In the genomic region with DNA sequence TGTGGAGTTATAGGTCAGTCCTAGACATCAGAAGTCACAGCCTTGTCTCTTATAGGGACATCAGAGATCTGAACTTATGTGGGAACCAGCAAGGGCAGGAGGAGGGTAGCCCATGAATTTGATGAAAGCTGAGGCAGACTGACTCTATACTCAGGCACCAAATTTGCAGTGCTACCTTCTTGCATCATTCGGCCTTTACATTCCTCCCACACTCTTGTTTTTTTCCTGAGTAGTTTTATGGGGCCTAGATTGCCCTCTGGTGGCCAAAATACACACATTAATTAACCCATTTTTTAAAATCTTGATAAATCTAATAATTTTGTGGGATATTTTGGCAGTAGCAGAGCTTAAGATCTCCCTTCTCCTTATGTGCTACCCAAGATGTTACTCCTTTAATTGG, we compare ENCODE assay signal across 10 mouse cellular contexts.
DNase-seq lines count a peak whose midpoint lies in the region; ATAC-seq lines count a peak whose summit lies in the region.
"Had no signal": no experiment of that assay in that cellular context is flagged by ENCODE, and none has a peak within 500 bp of the region (broad histone marks: within the 10 kb centered on the region; RNA-seq: fewer than 3 reads in every experiment).

No protein-coding gene starts in this region.

- no peak overlapping the region for H3K27ac ChIP-seq in midbrain, embryonic 11.5 days (ENCODE audit: low read depth, low read length)
- H3K27ac ChIP-seq in midbrain, embryonic 10.5 days (replicated peaks), result no peak overlapping the region
- H3K27ac ChIP-seq: hindbrain, embryonic 12.5 days; lung, embryonic 15.5 days had no signal

- WGBS in midbrain, embryonic 11.5 days, result 94% methylated on average over 1 of the region's 1 CpGs
- 65% methylated on average over 1 of the region's 1 CpGs for WGBS in midbrain, embryonic 10.5 days

- H3K9me3 ChIP-seq in midbrain, embryonic 11.5 days (ENCODE audit: control insufficient read depth, low read length), result no peaks in the 10 kb centered on the region
- H3K9me3 ChIP-seq in midbrain, embryonic 10.5 days (replicated peaks), result no peaks in the 10 kb centered on the region
- H3K9me3 ChIP-seq: hindbrain, embryonic 12.5 days; lung, embryonic 15.5 days had no signal

- no peaks in the 10 kb centered on the region for H3K27me3 ChIP-seq in midbrain, embryonic 11.5 days (ENCODE audit: control insufficient read depth, insufficient read depth, low read length)
- H3K27me3 ChIP-seq in midbrain, embryonic 10.5 days (ENCODE audit: low read depth, poor library complexity, severe bottlenecking), result no peaks in the 10 kb centered on the region
- H3K27me3 ChIP-seq: hindbrain, embryonic 12.5 days; lung, embryonic 15.5 days had no signal

- H3K4me1 ChIP-seq in midbrain, embryonic 11.5 days (ENCODE audit: control insufficient read depth, insufficient read depth, low read length), result no peaks in the 10 kb centered on the region
- no peaks in the 10 kb centered on the region for H3K4me1 ChIP-seq in midbrain, embryonic 10.5 days
- H3K4me1 ChIP-seq: hindbrain, embryonic 12.5 days; lung, embryonic 15.5 days had no signal

- no peak overlapping the region for H3K4me2 ChIP-seq in midbrain, embryonic 11.5 days
- H3K4me2 ChIP-seq: hindbrain, embryonic 12.5 days; lung, embryonic 15.5 days had no signal

- DNase-seq in heart, adult 11 months, result peak; percentile 48
- DNase-seq in heart, adult 9 months (ENCODE audit: low spot score in 2 of 2), result no peak
- peak; percentile 84 for DNase-seq in midbrain, embryonic 11.5 days (ENCODE audit: low spot score, missing footprints)
- no peak for DNase-seq in midbrain, embryonic 10.5 days (ENCODE audit: low spot score)
- DNase-seq in cerebellum, adult 9-11 months, result peak; percentile 49
- peak; percentile 8 for DNase-seq in retina, postnatal 7 days (ENCODE audit: low read depth, low spot score)
- no peak for DNase-seq in ovary, postnatal 10 days (ENCODE audit: low spot score)
- DNase-seq in kidney, adult 18-20 months, result no peak

- no peak overlapping the region for H3K9ac ChIP-seq in midbrain, embryonic 11.5 days (ENCODE audit: low read length)
- H3K9ac ChIP-seq: hindbrain, embryonic 12.5 days; lung, embryonic 15.5 days had no signal

- no peaks in the 10 kb centered on the region for H3K36me3 ChIP-seq in midbrain, embryonic 11.5 days (ENCODE audit: control insufficient read depth, insufficient read depth, low read length)
- no peaks in the 10 kb centered on the region for H3K36me3 ChIP-seq in midbrain, embryonic 10.5 days
- H3K36me3 ChIP-seq: hindbrain, embryonic 12.5 days; lung, embryonic 15.5 days had no signal

- H3K4me3 ChIP-seq in midbrain, embryonic 11.5 days (ENCODE audit: low read depth, low read length), result no peak overlapping the region
- H3K4me3 ChIP-seq in midbrain, embryonic 10.5 days, result no peak overlapping the region
- H3K4me3 ChIP-seq: hindbrain, embryonic 12.5 days; lung, embryonic 15.5 days had no signal

- ATAC-seq in midbrain, embryonic 11.5 days (ENCODE audit: low FRiP score), result no peak

Comparison
In these comparisons a context has a peak if more than half of its experiments do, and no peak if none do; other contexts are left out.
1. DNase-seq: peak in heart, adult 11 months (single experiment), midbrain, embryonic 11.5 days (single experiment), cerebellum, adult 9-11 months (single experiment) and retina, postnatal 7 days (single experiment); none in heart, adult 9 months (0 of 2), midbrain, embryonic 10.5 days (single experiment), ovary, postnatal 10 days (single experiment) and kidney, adult 18-20 months (single experiment).